Mouse (Mus musculus) liver, adult 2 months (tissue): ENCODE measurements at regions not wholly inside any gene's neighbourhood (a gene's known extent, or its start where the extent isn't known, plus 50 kb on each side); places are given as distances from the start of the nearest gene placed in this dataset.

Experiments
- DNase-seq: peaks from one replicate; pipeline ENCODE4 v3.0.0-alpha.2; 2011; ENCODE audit warnings: low read depth, low spot score; ENCODE audit errors: extremely low read depth
- H3K27ac ChIP-seq: fragments of 200-500 bp; replicated peaks from 2 replicates; pipeline ENCODE4 v1.5.1; 2012; ENCODE audit warnings: low read depth, mild to moderate bottlenecking, control low read depth, inconsistent platforms, low read length; ENCODE audit not compliant: insufficient read depth
- H3K27me3 ChIP-seq: fragments of 200-500 bp; 2 replicates; pipeline ENCODE4 v1.6.1; 2012; ENCODE audit warnings: mild to moderate bottlenecking, moderate library complexity, low read length, inconsistent platforms; ENCODE audit not compliant: control insufficient read depth, insufficient read depth
- H3K36me3 ChIP-seq: fragments of 200-500 bp; 2 replicates; pipeline ENCODE4 v1.6.1; 2012; ENCODE audit warnings: low read length, inconsistent platforms; ENCODE audit not compliant: control insufficient read depth, insufficient read depth
- H3K4me1 ChIP-seq: fragments of 200-500 bp; 2 replicates; pipeline ENCODE4 v1.6.1; 2011; ENCODE audit warnings: low read length; ENCODE audit not compliant: control insufficient read depth, insufficient read depth
- H3K4me3 ChIP-seq: fragments of 200-500 bp; 2 replicates; pipeline ENCODE4 v1.5.1; 2011; ENCODE audit warnings: low read depth, mild to moderate bottlenecking, control low read depth, low read length, moderate library complexity; ENCODE audit not compliant: insufficient read depth
- H3K79me2 ChIP-seq: fragments of 200-500 bp; 2 replicates; pipeline ENCODE4 v1.6.1; 2012; ENCODE audit warnings: inconsistent platforms, mild to moderate bottlenecking, low read length, moderate library complexity; ENCODE audit not compliant: control insufficient read depth, insufficient read depth
- H3K9ac ChIP-seq: fragments of 200-500 bp; 2 replicates; pipeline ENCODE4 v1.6.1; 2012; ENCODE audit warnings: low read depth, mild to moderate bottlenecking, control low read depth, inconsistent platforms, low read length
- CTCF ChIP-seq: fragments of 200-500 bp; IDR thresholded peaks from 2 replicates; pipeline ENCODE4 v1.5.1; 2011; ENCODE audit warnings: low read depth, low read length, control low read depth
- POLR2A ChIP-seq: fragments of 200-500 bp; IDR thresholded peaks from 2 replicates; pipeline ENCODE4 v1.6.1; 2011; ENCODE audit warnings: low read length, control low read depth; ENCODE audit not compliant: insufficient read depth; ENCODE audit errors: extremely low read depth
- WGBS: fragments of 180-500 bp; shearing (Covaris S2); methylation state at CpG from one replicate; pipeline ENCODE4 v1.1.7; 2018; 5-methylcytosine and 5-hydroxymethylcytosine counted together

GRCm38 (mm10) chr8:49084191-49084875 is 240.6 kb upstream of the Tenm3 start:
- DNase-seq, result no peak
- Histone ChIP-seq H3K27ac (no peak overlapping the region), H3K4me3 (no peak overlapping the region), H3K4me1 (no peaks in the 10 kb centered on the region), H3K36me3 (no peaks in the 10 kb centered on the region), H3K9ac (no peak overlapping the region), H3K79me2 (no peaks in the 10 kb centered on the region), H3K27me3 (no peaks in the 10 kb centered on the region)
- 87% methylated on average over 6 of the region's 6 CpGs for WGBS
- TF ChIP-seq POLR2A, result no peak
- no peak for TF ChIP-seq CTCF

GRCm38 (mm10) chr8:49069451-49069850 is 225.7 kb upstream of the Tenm3 start:
- H3K4me1 ChIP-seq, result no peaks in the 10 kb centered on the region
- WGBS, result 84% methylated on average over 5 of the region's 5 CpGs
- no peaks in the 10 kb centered on the region for H3K36me3 ChIP-seq
- no peak overlapping the region for H3K4me3 ChIP-seq
- H3K79me2 ChIP-seq, result no peaks in the 10 kb centered on the region
- H3K9ac ChIP-seq, result no peak overlapping the region
- DNase-seq, result no peak
- H3K27me3 ChIP-seq, result no peaks in the 10 kb centered on the region
- no peak for TF ChIP-seq POLR2A
- TF ChIP-seq CTCF, result no peak
- H3K27ac ChIP-seq, result no peak overlapping the region

DNA sequence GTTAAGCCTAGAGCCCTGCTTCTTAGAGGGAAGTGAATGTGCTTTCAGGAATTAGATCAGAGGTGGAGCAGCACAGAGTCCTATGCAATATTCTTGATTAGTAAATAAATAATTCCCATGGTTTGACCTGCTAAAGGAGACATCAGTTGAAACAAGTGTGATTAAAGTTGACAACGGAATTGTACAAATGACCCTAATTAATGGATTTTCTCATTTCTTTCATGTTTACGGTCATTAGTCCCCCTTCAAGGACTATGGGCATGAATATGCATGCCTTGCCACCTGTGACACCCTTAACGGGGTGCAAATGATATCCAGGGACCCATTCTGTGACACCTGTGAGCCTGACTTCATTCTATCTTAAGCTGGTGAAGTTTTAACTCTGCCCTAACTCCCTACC is 219.5 kb upstream of the Tenm3 start:
- Histone ChIP-seq H3K79me2 (no peaks in the 10 kb centered on the region), H3K9ac (no peak overlapping the region), H3K36me3 (no peaks in the 10 kb centered on the region), H3K27ac (no peak overlapping the region), H3K4me1 (no peaks in the 10 kb centered on the region), H3K27me3 (no peaks in the 10 kb centered on the region), H3K4me3 (no peak overlapping the region)
- 52% methylated on average over 3 of the region's 3 CpGs for WGBS
- no peak for TF ChIP-seq POLR2A
- no peak for TF ChIP-seq CTCF
- DNase-seq, result no peak

GRCm38 (mm10) chr8:49043236-49043635 is 199.5 kb upstream of the Tenm3 start:
- Histone ChIP-seq H3K27me3 (no peaks in the 10 kb centered on the region), H3K27ac (no peak overlapping the region), H3K4me1 (no peaks in the 10 kb centered on the region), H3K9ac (no peak overlapping the region), H3K4me3 (no peak overlapping the region), H3K79me2 (no peaks in the 10 kb centered on the region), H3K36me3 (no peaks in the 10 kb centered on the region)
- TF ChIP-seq POLR2A, result no peak
- no peak for TF ChIP-seq CTCF
- WGBS, result 91% methylated on average over 6 of the region's 6 CpGs
- no peak for DNase-seq

DNA sequence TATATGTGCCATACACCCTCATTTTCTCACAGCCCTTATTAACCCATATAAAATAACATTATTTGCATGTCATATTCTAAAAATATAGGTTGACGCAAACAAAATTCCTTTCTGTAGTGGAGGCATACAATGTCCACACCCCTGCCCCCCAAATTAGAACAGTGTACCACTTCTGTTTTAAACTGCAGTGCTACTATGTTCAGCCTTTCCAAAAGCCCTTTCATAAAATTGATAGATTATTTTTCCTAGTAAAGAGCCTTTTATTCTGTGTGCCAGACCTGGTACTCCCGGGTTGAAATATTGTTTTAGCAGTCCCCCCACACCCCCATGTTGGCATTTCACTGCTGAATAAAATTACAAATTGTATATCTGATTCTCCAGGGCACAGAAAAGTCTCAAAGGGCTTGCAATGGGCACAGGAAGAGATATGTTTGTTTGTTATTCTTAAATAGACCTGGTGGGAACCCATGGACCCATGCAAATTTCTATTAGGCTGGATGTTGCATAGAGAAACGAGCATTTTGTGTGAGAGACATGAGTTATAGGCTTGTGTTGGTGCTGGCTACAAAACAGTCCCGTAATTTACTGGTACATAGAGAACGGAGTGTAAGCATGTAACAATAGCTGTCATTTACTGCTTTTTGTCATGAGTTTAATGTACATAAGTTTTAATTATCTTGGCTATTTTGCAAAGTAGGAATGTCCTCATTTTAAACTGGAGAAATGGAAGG is 192.4 kb upstream of the Tenm3 start:
- Histone ChIP-seq H3K27me3 (no peaks in the 10 kb centered on the region), H3K36me3 (no peaks in the 10 kb centered on the region), H3K27ac (no peak overlapping the region), H3K4me3 (no peak overlapping the region), H3K79me2 (no peaks in the 10 kb centered on the region), H3K4me1 (no peaks in the 10 kb centered on the region), H3K9ac (no peak overlapping the region)
- no peak for TF ChIP-seq POLR2A
- no peak for DNase-seq
- 80% methylated on average over 5 of the region's 5 CpGs for WGBS

GRCm38 (mm10) chr8:49035519-49035918 is 191.8 kb upstream of the Tenm3 start:
- Histone ChIP-seq H3K27me3 (no peaks in the 10 kb centered on the region), H3K79me2 (no peaks in the 10 kb centered on the region), H3K4me1 (no peaks in the 10 kb centered on the region), H3K4me3 (no peak overlapping the region), H3K27ac (no peak overlapping the region), H3K36me3 (no peaks in the 10 kb centered on the region), H3K9ac (no peak overlapping the region)
- DNase-seq, result peak; percentile 48
- WGBS, result 50% methylated on average over 8 of the region's 8 CpGs
- TF ChIP-seq POLR2A, result no peak
- peak; percentile 43; the same call in 1 of the 2 replicates for TF ChIP-seq CTCF
